Comparison of ENCODE assay signal across 9 mouse cellular contexts in genomic region chr1:128803433-128804060, GRCm38 (mm10).
DNase-seq lines count a peak whose midpoint lies in the region; ATAC-seq and TF ChIP-seq lines count a peak whose summit lies in the region.
"Had no signal": no experiment of that assay in that cellular context is flagged by ENCODE, and none has a peak within 500 bp of the region (broad histone marks: within the 10 kb centered on the region; RNA-seq: fewer than 3 reads in every experiment).

No protein-coding gene starts in this region.

- peaks cover 4% of the 10 kb centered on the region for H3K9me3 ChIP-seq in CH12.LX (replicated peaks; ENCODE audit: low read length)
- H3K9me3 ChIP-seq in heart, embryonic 15.5 days (replicated peaks): no peaks in the 10 kb centered on the region
- H3K9me3 ChIP-seq in lung, embryonic 14.5 days (ENCODE audit: low read depth, low read length): no peaks in the 10 kb centered on the region

- no peak for TF ChIP-seq POLR2A in CH12.LX (IDR thresholded peaks at IDR 0.05; ENCODE audit: low read depth, low read length)

- peaks cover 13% of the 10 kb centered on the region for H3K27me3 ChIP-seq in CH12.LX (replicated peaks)
- H3K27me3 ChIP-seq in heart, embryonic 15.5 days: peaks cover 16% of the 10 kb centered on the region
- no peaks in the 10 kb centered on the region for H3K27me3 ChIP-seq in lung, embryonic 14.5 days (ENCODE audit: insufficient read depth, low read length)

- ATAC-seq in heart, embryonic 15.5 days (replicated peaks; ENCODE audit: insufficient number of reproducible peaks, insufficient read depth, low FRiP score, low read depth): peak; percentile 45; the same call in 1 of the 2 replicates
- peak; percentile 95 for ATAC-seq in lung, embryonic 14.5 days (ENCODE audit: insufficient read depth)

- peak overlapping the region; percentile 75 for H3K4me2 ChIP-seq in CH12.LX (ENCODE audit: insufficient read depth, low read depth, poor library complexity, severe bottlenecking)
- no peak overlapping the region for H3K4me2 ChIP-seq in heart, embryonic 15.5 days
- H3K4me2 ChIP-seq in lung, embryonic 14.5 days: peak overlapping the region; percentile 35

- H3K4me3 ChIP-seq in CH12.LX (replicated peaks in 1 of 3; ENCODE audit: low read depth in 2 of 3, low read length in 2 of 3, poor library complexity in 1 of 3): peak overlapping the region in 1 of 3 experiments; percentile 36
- no peak overlapping the region for H3K4me3 ChIP-seq in heart, embryonic 15.5 days
- H3K4me3 ChIP-seq in lung, embryonic 14.5 days (ENCODE audit: low read depth, low read length): no peak overlapping the region
- H3K4me3 ChIP-seq: heart, adult 2 months had no signal

- peak overlapping the region; percentile 32 for H3K9ac ChIP-seq in CH12.LX (ENCODE audit: insufficient read depth, low read depth)
- H3K9ac ChIP-seq in heart, embryonic 15.5 days: no peak overlapping the region
- peak overlapping the region; percentile 34; the same call in 1 of the 2 replicates for H3K9ac ChIP-seq in lung, embryonic 14.5 days

- no peaks in the 10 kb centered on the region for H3K79me2 ChIP-seq in CH12.LX (replicated peaks; ENCODE audit: control insufficient read depth, extremely low read depth, insufficient read depth, poor library complexity, severe bottlenecking)

- TF ChIP-seq EP300 in CH12.LX (IDR thresholded peaks at IDR 0.05; ENCODE audit: low read length): no peak

- no peaks in the 10 kb centered on the region for H3K36me3 ChIP-seq in CH12.LX (replicated peaks in 1 of 2; ENCODE audit: control insufficient read depth in 1 of 2, insufficient read depth in 1 of 2, low read length in 1 of 2)
- H3K36me3 ChIP-seq in heart, embryonic 15.5 days: no peaks in the 10 kb centered on the region
- H3K36me3 ChIP-seq in lung, embryonic 14.5 days (ENCODE audit: insufficient read depth): no peaks in the 10 kb centered on the region

- dilution Hi-C loops in CH12.LX (cut with MboI; ENCODE audit: extremely low pct_ligation_motif_present, extremely low pct_unique_long_range_greater_than_20kb, low sequenced_read_pairs): no loop called here

- 12% methylated on average over 9 of the region's 9 CpGs for WGBS in heart, embryonic 15.5 days
- 14% methylated on average over 9 of the region's 9 CpGs for WGBS in lung, embryonic 14.5 days

- in situ Hi-C loops in CH12.LX (cut with MboI; ENCODE audit: low pct_ligation_motif_present, low pct_unique_long_range_greater_than_20kb, low sequenced_read_pairs): no loop called here

- TF ChIP-seq CTCF in CH12.LX (conservative IDR thresholded peaks at IDR 0.05 in 1 of 2, IDR thresholded peaks at IDR 0.05 in 1 of 2; ENCODE audit: low read depth in 2 of 2, low read length in 2 of 2): no peak
- no peak for TF ChIP-seq CTCF in lung, embryonic 14.5 days (IDR thresholded peaks at IDR 0.05; ENCODE audit: low read depth)

- peak; percentile 24 for DNase-seq in embryo, embryonic 10.5 days (ENCODE audit: low spot score)
- DNase-seq in embryo, embryonic 10 days (ENCODE audit: low spot score): no peak
- DNase-seq in CH12.LX (ENCODE audit: extremely low read depth): no peak
- DNase-seq in lung, embryonic 14.5 days: peak; percentile 86
- DNase-seq in T-cell, adult 2 months (ENCODE audit: low spot score): no peak
- DNase-seq in urinary bladder, adult 18-20 months (ENCODE audit: low spot score in 2 of 2): no peak
- no peak for DNase-seq in B cell, adult 2 months

- H3K4me1 ChIP-seq in CH12.LX (ENCODE audit: control insufficient read depth in 1 of 2, insufficient read depth in 2 of 2): peaks cover 19 to 37% of the 10 kb centered on the region in 2 experiments
- H3K4me1 ChIP-seq in heart, embryonic 15.5 days (replicated peaks): peaks cover 4% of the 10 kb centered on the region
- H3K4me1 ChIP-seq in lung, embryonic 14.5 days (ENCODE audit: insufficient read depth): peaks cover 6% of the 10 kb centered on the region

- no peak overlapping the region for H3K27ac ChIP-seq in CH12.LX (ENCODE audit: insufficient read depth, low read depth)
- H3K27ac ChIP-seq in heart, embryonic 15.5 days: no peak overlapping the region
- H3K27ac ChIP-seq in lung, embryonic 14.5 days (ENCODE audit: low read depth): peak overlapping the region; percentile 95
- H3K27ac ChIP-seq: heart, adult 2 months had no signal

- TF ChIP-seq RAD21 in CH12.LX (IDR thresholded peaks at IDR 0.05; ENCODE audit: low read depth, low read length): no peak

TF ChIP-seq in CH12.LX, 34 proteins besides CTCF, POLR2A, EP300 and RAD21:
- no peak for TF ChIP-seq ZKSCAN1 (IDR thresholded peaks at IDR 0.05; ENCODE audit: borderline replicate concordance, low read depth, low read length)
- 0 out of 2 replicates have a peak, but pooled peaks have one; percentile 32 for TF ChIP-seq MAZ (IDR thresholded peaks at IDR 0.05; ENCODE audit: low read depth, low read length)
TF ChIP-seq in CH12.LX: peak in this region for 1.

Comparison
In these comparisons a context has a peak if more than half of its experiments do, and no peak if none do; other contexts are left out.
1. DNase-seq: peak in embryo, embryonic 10.5 days (single experiment) and lung, embryonic 14.5 days (single experiment); none in embryo, embryonic 10 days (single experiment), CH12.LX (single experiment), T-cell, adult 2 months (single experiment), urinary bladder, adult 18-20 months (0 of 2) and B cell, adult 2 months (0 of 2).